Mouse (Mus musculus) hindbrain, embryonic 12.5 days (tissue): ENCODE measurements at regions not wholly inside any gene's neighbourhood (a gene's known extent, or its start where the extent isn't known, plus 50 kb on each side); places are given as distances from the start of the nearest gene placed in this dataset.
A peak's percentile ranks its signal among the peaks of the same experiment; 100 is the strongest.

Experiments used
- ATAC-seq: fragments of 200-750 bp; cut with Nextera tagmentation; 2 replicates; pipeline ENCODE4 v1.8.0; 2017; ENCODE audit warnings: moderate TSS enrichment; ENCODE audit not compliant: low FRiP score
- H3K27ac ChIP-seq: fragments of 300-500 bp; sonication (generic); 2 replicates; pipeline ENCODE4 v1.5.1; 2016; ENCODE audit warnings: mild to moderate bottlenecking
- H3K27me3 ChIP-seq: fragments of 300-500 bp; sonication (generic); 2 replicates; pipeline ENCODE4 v1.6.1; 2016; ENCODE audit warnings: mild to moderate bottlenecking
- H3K36me3 ChIP-seq: fragments of 300-500 bp; sonication (generic); 2 replicates; pipeline ENCODE4 v1.6.1; 2016; ENCODE audit warnings: mild to moderate bottlenecking
- H3K4me1 ChIP-seq: fragments of 300-500 bp; sonication (generic); 2 replicates; pipeline ENCODE4 v1.6.1; 2016
- H3K4me2 ChIP-seq: fragments of 300-500 bp; sonication (generic); replicated peaks from 2 replicates; pipeline ENCODE4 v1.6.1; 2016; ENCODE audit warnings: mild to moderate bottlenecking
- H3K4me3 ChIP-seq: fragments of 300-500 bp; sonication (generic); 2 replicates; pipeline ENCODE4 v1.5.1; 2016; ENCODE audit warnings: mild to moderate bottlenecking
- H3K9ac ChIP-seq: fragments of 300-500 bp; sonication (generic); 2 replicates; pipeline ENCODE4 v1.6.1; 2016; ENCODE audit warnings: mild to moderate bottlenecking, moderate library complexity
- H3K9me3 ChIP-seq: fragments of 300-500 bp; sonication (generic); replicated peaks from 2 replicates; pipeline ENCODE4 v1.6.1; 2016; ENCODE audit warnings: mild to moderate bottlenecking
- WGBS: fragments of 180-500 bp; shearing (Covaris S2); methylation state at CpG from one replicate; pipeline ENCODE4 v1.1.7; 2016; 5-methylcytosine and 5-hydroxymethylcytosine counted together

GRCm38 (mm10) chr6:122394160-122394559, 53.8 kb upstream of the Phc1 start:
- H3K27ac ChIP-seq, result no peak overlapping the region

GRCm38 (mm10) chr6:122393231-122393881, 53.0 kb upstream of the Phc1 start:
- WGBS, result 80% methylated on average over 19 of the region's 19 CpGs
- Histone ChIP-seq H3K4me1 (0 out of 2 replicates have a peak, but pooled peaks cover 2% of the 10 kb centered on the region), H3K9me3 (no peaks in the 10 kb centered on the region), H3K27me3 (no peaks in the 10 kb centered on the region), H3K4me3 (no peak overlapping the region), H3K4me2 (no peak overlapping the region), H3K9ac (no peak overlapping the region), H3K27ac (no peak overlapping the region), H3K36me3 (no peaks in the 10 kb centered on the region)
- no peak for ATAC-seq

More at GRCm38 (mm10) chr6:122394160-122394559, 53.8 kb upstream of the Phc1 start:
- H3K4me1 ChIP-seq, result 0 out of 2 replicates have a peak, but pooled peaks cover 2% of the 10 kb centered on the region
- H3K4me3 ChIP-seq, result no peak overlapping the region
- H3K4me2 ChIP-seq, result no peak overlapping the region
- ATAC-seq, result no peak
- H3K36me3 ChIP-seq, result no peaks in the 10 kb centered on the region
- no peak overlapping the region for H3K9ac ChIP-seq
- 88% methylated on average over 5 of the region's 5 CpGs for WGBS
- H3K27me3 ChIP-seq, result no peaks in the 10 kb centered on the region
- H3K9me3 ChIP-seq, result no peaks in the 10 kb centered on the region

DNA sequence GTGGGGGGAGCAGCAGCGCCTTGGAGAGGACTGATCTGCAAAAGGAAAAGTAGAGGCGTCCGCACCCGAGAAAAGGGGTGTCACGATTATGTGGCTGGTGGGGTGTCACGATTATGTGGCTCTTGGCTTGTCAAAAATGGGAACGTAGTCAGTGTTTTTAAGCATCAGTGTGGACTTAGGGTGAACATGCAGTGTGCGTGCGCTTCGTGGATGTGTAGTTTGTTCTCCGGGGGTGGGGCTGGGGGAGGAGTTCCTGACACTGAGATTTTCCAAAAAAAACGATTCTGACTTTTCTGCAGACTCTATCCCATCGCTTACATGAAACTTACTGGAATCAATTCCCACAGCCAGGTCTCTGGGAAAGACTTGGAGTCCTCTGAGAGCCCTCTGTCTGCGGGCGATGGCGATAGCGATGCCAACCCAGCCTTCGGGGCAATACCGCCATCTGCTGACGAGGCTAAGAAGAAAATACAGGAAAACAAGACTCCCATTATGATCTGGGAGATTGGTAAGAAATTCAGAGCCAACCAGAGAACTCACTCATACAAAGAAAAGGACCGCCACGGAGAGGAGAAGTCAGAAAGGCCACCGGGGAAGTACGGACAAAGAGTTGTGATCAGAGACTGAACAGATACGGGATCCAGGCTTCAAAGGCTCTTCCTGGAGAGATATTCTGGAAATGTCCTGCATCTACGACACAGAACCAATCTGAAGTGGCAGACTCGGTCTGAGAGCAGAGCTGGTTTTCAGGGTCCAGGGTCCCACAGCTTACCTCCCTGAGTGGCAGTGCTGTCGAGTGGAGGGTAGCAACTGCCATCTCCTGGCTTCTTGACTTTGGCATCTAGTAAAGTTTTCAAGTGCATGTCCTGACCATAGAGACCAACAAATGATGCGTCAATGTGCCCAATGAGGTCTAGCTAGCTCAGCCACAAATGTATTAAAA, 51.6 kb upstream of the Phc1 start:
- H3K9ac ChIP-seq, result no peak overlapping the region
- H3K4me3 ChIP-seq, result no peak overlapping the region; the same call in 1 of the 2 replicates
- peak; percentile 62 for ATAC-seq
- 37% methylated on average over 29 of the region's 29 CpGs for WGBS
- H3K4me2 ChIP-seq, result peak overlapping the region; percentile 30
- H3K27ac ChIP-seq, result no peak overlapping the region
- H3K36me3 ChIP-seq, result no peaks in the 10 kb centered on the region
- no peaks in the 10 kb centered on the region for H3K27me3 ChIP-seq
- 0 out of 2 replicates have a peak, but pooled peaks cover 2% of the 10 kb centered on the region for H3K4me1 ChIP-seq
- no peaks in the 10 kb centered on the region for H3K9me3 ChIP-seq

- H3K9ac ChIP-seq, result no peak overlapping the region
- H3K27me3 ChIP-seq, result no peaks in the 10 kb centered on the region
- no peaks in the 10 kb centered on the region for H3K36me3 ChIP-seq
- 79% methylated on average over 10 of the region's 10 CpGs for WGBS
- no peak overlapping the region for H3K27ac ChIP-seq
- no peak overlapping the region for H3K4me2 ChIP-seq
- H3K4me3 ChIP-seq, result no peak overlapping the region
- no peaks in the 10 kb centered on the region for H3K9me3 ChIP-seq
- 0 out of 2 replicates have a peak, but pooled peaks cover 2% of the 10 kb centered on the region for H3K4me1 ChIP-seq
- ATAC-seq, result 0 out of 2 replicates have a peak, but pooled peaks have one; percentile 23
Observed at GRCm38 (mm10) chr6:122391126-122391525, 50.8 kb upstream of the Phc1 start.

DNA sequence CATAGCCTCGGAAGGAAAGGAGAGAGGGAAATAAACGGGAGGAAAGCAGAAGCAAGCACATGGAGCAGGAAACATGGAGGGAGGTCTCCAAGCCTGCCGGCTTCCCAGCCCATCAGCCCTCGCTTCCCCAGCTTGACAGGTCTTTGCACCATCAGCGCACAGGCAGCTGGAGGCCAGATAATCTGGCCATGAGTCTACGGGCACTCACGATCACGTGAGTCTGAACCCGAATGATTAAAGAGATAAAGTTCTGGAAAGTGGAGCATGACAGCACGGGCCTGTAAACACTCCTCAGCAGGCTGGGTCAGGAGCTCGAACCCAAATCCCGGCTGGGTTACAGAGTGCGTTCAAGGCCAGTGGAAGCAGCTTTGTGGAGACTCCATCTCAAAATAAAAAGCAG, 50.4 kb upstream of the Phc1 start:
- Histone ChIP-seq H3K27ac (no peak overlapping the region), H3K4me3 (no peak overlapping the region), H3K4me1 (0 out of 2 replicates have a peak, but pooled peaks cover 2% of the 10 kb centered on the region), H3K4me2 (no peak overlapping the region), H3K36me3 (no peaks in the 10 kb centered on the region), H3K9me3 (no peaks in the 10 kb centered on the region), H3K9ac (no peak overlapping the region), H3K27me3 (no peaks in the 10 kb centered on the region)
- WGBS, result 85% methylated on average over 13 of the region's 13 CpGs
- no peak for ATAC-seq
